Mouse (Mus musculus): Measurements from ENCODE around the gene Uhrf1.

DNA sequence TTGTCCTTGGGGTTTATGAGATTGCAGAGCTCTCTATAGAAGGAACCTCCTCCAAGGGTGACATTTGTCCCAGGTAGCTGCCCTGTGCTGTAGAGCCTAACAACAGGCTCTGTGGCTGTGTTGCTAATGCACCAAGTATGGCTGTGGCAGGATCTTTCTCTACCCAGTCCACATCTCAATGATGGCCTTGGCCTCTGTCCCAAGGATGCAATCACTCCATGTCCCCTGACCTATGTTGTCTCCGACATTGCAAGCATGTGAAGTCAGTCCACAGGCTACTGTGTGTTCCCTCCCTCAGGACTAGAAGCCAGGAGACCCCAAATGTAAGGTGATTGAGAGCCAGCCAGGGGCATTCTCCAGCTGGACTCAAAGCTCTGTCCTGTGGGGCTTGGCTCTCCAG, 56.7 kb downstream of the Uhrf1 start:
- TF ChIP-seq GATA1 (IDR thresholded peaks at IDR 0.05; ENCODE audit: borderline replicate concordance, low read length) (no peak), FLI1 (IDR thresholded peaks at IDR 0.05; ENCODE audit: low read length) (no peak)
